Mouse (Mus musculus): ENCODE data around the gene Caap1.

Caap1 gene

GRCm38 (mm10) chr4:94476749-94477399, 79.7 kb downstream of the Caap1 start:
- no peak for DNase-seq (ENCODE audit: low spot score)

- no peak for DNase-seq (ENCODE audit: low spot score)
Measured at GRCm38 (mm10) chr4:94473286-94473685, 83.3 kb downstream of the Caap1 start.

GRCm38 (mm10) chr4:94459424-94459823, 97.2 kb downstream of the Caap1 start:
- DNase-seq (ENCODE audit: low spot score), result no peak

- DNase-seq (ENCODE audit: low spot score), result no peak
Measured at GRCm38 (mm10) chr4:94454857-94455256, 101.7 kb downstream of the Caap1 start.

Measured in ovary, postnatal 10 days (tissue).